Mouse (Mus musculus): ENCODE results near the gene Gm42957.

GRCm38 (mm10) chr3:96632058-96632457, 3.2 kb upstream of the Gm42957 start:
- TF ChIP-seq CTCF (IDR thresholded peaks at IDR 0.05; ENCODE audit: borderline replicate concordance, extremely low read depth, insufficient read depth, insufficient read length) (no peak), POLR2A (IDR thresholded peaks at IDR 0.05; ENCODE audit: borderline replicate concordance, extremely low read depth, insufficient read depth, insufficient read length, poor library complexity, severe bottlenecking) (no peak)
